7 mouse cellular contexts compared by ENCODE assay signal in genomic region chr3:93547099-93547648, GRCm38 (mm10). TPM values are rescaled to one million over a fixed set of nuclear protein-coding genes. Genes with fewer than 3 reads are reported as not detected.
DNase-seq lines count a peak whose midpoint lies in the region; ATAC-seq and TF ChIP-seq lines count a peak whose summit lies in the region.

No protein-coding gene starts in this region.

- no peak overlapping the region for H3K27ac ChIP-seq in kidney, adult 2 months (ENCODE audit: insufficient read depth, low read depth, low read length)
- H3K27ac ChIP-seq in limb, embryonic 11.5 days (replicated peaks; ENCODE audit: low read depth, low read length), result no peak overlapping the region
- no peak overlapping the region for H3K27ac ChIP-seq in midbrain, embryonic 16.5 days (ENCODE audit: low read length)
- H3K27ac ChIP-seq in spleen, adult 2 months (ENCODE audit: insufficient read depth, low read length), result peak overlapping the region; percentile 43

- H3K27me3 ChIP-seq in kidney, adult 2 months (replicated peaks; ENCODE audit: control insufficient read depth, insufficient read depth, low read length), result no peaks in the 10 kb centered on the region
- H3K27me3 ChIP-seq in limb, embryonic 11.5 days (ENCODE audit: control insufficient read depth, insufficient read depth, low read length), result no peaks in the 10 kb centered on the region
- no peaks in the 10 kb centered on the region for H3K27me3 ChIP-seq in midbrain, embryonic 16.5 days (ENCODE audit: control insufficient read depth, insufficient read depth, low read depth, low read length)
- H3K27me3 ChIP-seq in spleen, adult 2 months (ENCODE audit: control insufficient read depth, insufficient read depth, low read length), result no peaks in the 10 kb centered on the region

- TF ChIP-seq CTCF in kidney, adult 2 months (conservative IDR thresholded peaks at IDR 0.05; ENCODE audit: insufficient read depth, insufficient read length, low read depth, low read length), result peak; percentile 92
- TF ChIP-seq CTCF in spleen, adult 2 months (IDR thresholded peaks at IDR 0.05; ENCODE audit: extremely low read depth, insufficient read depth, insufficient read length, insufficient replicate concordance), result peak; percentile 83; the same call in 1 of the 2 replicates

- no peak overlapping the region for H3K4me2 ChIP-seq in limb, embryonic 11.5 days (ENCODE audit: low read depth, severe bottlenecking)
- H3K4me2 ChIP-seq in midbrain, embryonic 16.5 days (ENCODE audit: low read length), result no peak overlapping the region

- H3K36me3 ChIP-seq in kidney, adult 2 months (ENCODE audit: control insufficient read depth, insufficient read depth, low read length), result no peaks in the 10 kb centered on the region
- no peaks in the 10 kb centered on the region for H3K36me3 ChIP-seq in limb, embryonic 11.5 days (ENCODE audit: control insufficient read depth, insufficient read depth, low read length)
- no peaks in the 10 kb centered on the region for H3K36me3 ChIP-seq in midbrain, embryonic 16.5 days (ENCODE audit: control insufficient read depth, insufficient read depth, low read length)
- H3K36me3 ChIP-seq in spleen, adult 2 months (ENCODE audit: control insufficient read depth, insufficient read depth, low read length), result no peaks in the 10 kb centered on the region

- ATAC-seq in limb, embryonic 11.5 days (ENCODE audit: insufficient number of reproducible peaks, low FRiP score, low TSS enrichment, low read depth), result peak; percentile 51; the same call in 1 of the 2 replicates
- 0 out of 2 replicates have a peak, but pooled peaks have one; percentile 58 for ATAC-seq in midbrain, embryonic 16.5 days

- H3K4me3 ChIP-seq in kidney, adult 2 months (ENCODE audit: insufficient read depth, low read depth, low read length), result no peak overlapping the region
- H3K4me3 ChIP-seq in limb, embryonic 11.5 days (ENCODE audit: low read depth, low read length), result no peak overlapping the region
- H3K4me3 ChIP-seq in midbrain, embryonic 16.5 days (ENCODE audit: low read depth, low read length), result no peak overlapping the region
- no peak overlapping the region for H3K4me3 ChIP-seq in spleen, adult 2 months (ENCODE audit: extremely low read depth, insufficient read depth, insufficient read length)

- no peak for TF ChIP-seq POLR2A in kidney, adult 2 months (IDR thresholded peaks at IDR 0.05; ENCODE audit: low read depth, low read length)
- TF ChIP-seq POLR2A in spleen, adult 2 months (IDR thresholded peaks at IDR 0.05; ENCODE audit: low read depth, low read length), result no peak

- 23% methylated on average over 7 of the region's 7 CpGs for WGBS in kidney, adult 2 months
- WGBS in limb, embryonic 11.5 days, result 34% methylated on average over 7 of the region's 7 CpGs
- 36% methylated on average over 7 of the region's 7 CpGs for WGBS in midbrain, embryonic 16.5 days
- WGBS in spleen, adult 2 months, result 12% methylated on average over 7 of the region's 7 CpGs

- peak; percentile 91 for DNase-seq in ZHBTc4 (ENCODE audit: low read depth, low spot score)
- peak; percentile 59 to 61 for DNase-seq in cerebellum, postnatal 36 days
- DNase-seq in gastrocnemius, adult 8-10 months (ENCODE audit: low spot score in 2 of 2), result peak; percentile 76 to 77
- DNase-seq in kidney, adult 2 months, result peak; percentile 91
- peak; percentile 87 for DNase-seq in limb, embryonic 11.5 days (ENCODE audit: low spot score)
- peak in 1 of 2 experiments; percentile 87 for DNase-seq in spleen, adult 2 months (ENCODE audit: low read depth in 1 of 2, low spot score in 2 of 2)

- peaks cover 10% of the 10 kb centered on the region; the same call in 1 of the 2 replicates for H3K4me1 ChIP-seq in kidney, adult 2 months (ENCODE audit: control insufficient read depth, insufficient read depth, low read length)
- H3K4me1 ChIP-seq in limb, embryonic 11.5 days (ENCODE audit: control insufficient read depth, insufficient read depth, low read length), result no peaks in the 10 kb centered on the region
- no peaks in the 10 kb centered on the region for H3K4me1 ChIP-seq in midbrain, embryonic 16.5 days (ENCODE audit: control insufficient read depth, insufficient read depth, low read length)
- H3K4me1 ChIP-seq in spleen, adult 2 months (ENCODE audit: control insufficient read depth, insufficient read depth, insufficient read length), result peaks cover 27% of the 10 kb centered on the region

- H3K9ac ChIP-seq in limb, embryonic 11.5 days (ENCODE audit: low read length), result no peak overlapping the region
- H3K9ac ChIP-seq in midbrain, embryonic 16.5 days (ENCODE audit: low read depth, low read length), result no peak overlapping the region

- H3K9me3 ChIP-seq in limb, embryonic 11.5 days (ENCODE audit: control insufficient read depth, low read length), result no peaks in the 10 kb centered on the region
- H3K9me3 ChIP-seq in midbrain, embryonic 16.5 days (replicated peaks; ENCODE audit: control insufficient read depth, low read length, poor library complexity, severe bottlenecking), result no peaks in the 10 kb centered on the region

RNA-seq across cellular contexts. Expression of gene S100a10, which starts 7.7 kb away (rescaled TPM):
- 10 to 100 TPM; 16.5 to 34.3 (median 26.9) TPM for total RNA-seq in gastrocnemius, adult 8-10 months (2022)
- polyA plus RNA-seq in kidney, adult 2 months (2012; rRNA removed), result 83.6 and 104 TPM in 2 replicates
- 89.9 and 96.3 TPM in 2 replicates for polyA plus RNA-seq in limb, embryonic 11.5 days (2014; fragmentation: Nextera tagmentation; extraction: Ambion mirVana)
- polyA plus RNA-seq in midbrain, embryonic 16.5 days (2015; fragmentation: Nextera tagmentation; extraction: Ambion mirVana), result 87.0 and 107 TPM in 2 replicates
- polyA plus RNA-seq in spleen, adult 2 months (2012; rRNA removed), result 36.2 and 39.0 TPM in 2 replicates

RNA-seq across cellular contexts. Expression of gene S100a11, which starts 26.9 kb away (rescaled TPM):
- 10 to 100 TPM; 14.8 to 39.6 (median 19.8) TPM for total RNA-seq in gastrocnemius, adult 8-10 months (2022)
- 183 and 285 TPM in 2 replicates for polyA plus RNA-seq in kidney, adult 2 months (2012; rRNA removed)
- polyA plus RNA-seq in limb, embryonic 11.5 days (2014; fragmentation: Nextera tagmentation; extraction: Ambion mirVana), result 410 and 448 TPM in 2 replicates
- polyA plus RNA-seq in midbrain, embryonic 16.5 days (2015; fragmentation: Nextera tagmentation; extraction: Ambion mirVana), result 135 and 141 TPM in 2 replicates
- polyA plus RNA-seq in spleen, adult 2 months (2012; rRNA removed), result 69.2 and 72.5 TPM in 2 replicates
